Mouse (Mus musculus): ENCODE data around the gene Msmb. TPM values are rescaled to one million over a fixed set of nuclear protein-coding genes. Genes with fewer than 3 reads are reported as not detected.
A peak's percentile ranks its signal among the peaks of the same experiment; 100 is the strongest.

Msmb gene
- polyA plus RNA-seq, 1 experiment, result not detected

- DNase-seq (ENCODE audit: extremely low spot score in 1 of 2, low spot score in 1 of 2), result no peak
Observed at GRCm38 (mm10) chr14:32145401-32145800, 3.6 kb downstream of the Msmb start.

GRCm38 (mm10) chr14:32145809-32146511 lies 4.1 kb downstream of the Msmb start:
- DNase-seq (ENCODE audit: extremely low spot score in 1 of 2, low spot score in 1 of 2), result no peak

GRCm38 (mm10) chr14:32146578-32146977 lies 4.8 kb downstream of the Msmb start:
- DNase-seq (ENCODE audit: extremely low spot score in 1 of 2, low spot score in 1 of 2), result no peak

GRCm38 (mm10) chr14:32150872-32151271 lies 9.0 kb downstream of the Msmb start:
- DNase-seq (ENCODE audit: extremely low spot score in 1 of 2, low spot score in 1 of 2), result no peak

GRCm38 (mm10) chr14:32152243-32152965 lies 10.6 kb downstream of the Msmb start:
- no peak for DNase-seq (ENCODE audit: extremely low spot score in 1 of 2, low spot score in 1 of 2)

GRCm38 (mm10) chr14:32153156-32153555 lies 11.3 kb downstream of the Msmb start:
- DNase-seq (ENCODE audit: extremely low spot score in 1 of 2, low spot score in 1 of 2), result no peak

- DNase-seq (ENCODE audit: extremely low spot score in 1 of 2, low spot score in 1 of 2), result no peak
Observed at GRCm38 (mm10) chr14:32154758-32155157, 12.9 kb downstream of the Msmb start.

GRCm38 (mm10) chr14:32159150-32159670 lies 17.4 kb downstream of the Msmb start:
- peak; percentile 7 to 15 for DNase-seq (ENCODE audit: extremely low spot score in 1 of 2, low spot score in 1 of 2)

GRCm38 (mm10) chr14:32159690-32160246 lies 17.9 kb downstream of the Msmb start, which contains the start of gene Ncoa4:
Gene Ncoa4 (plus strand): TSS chr14:32159865.
- DNase-seq (ENCODE audit: extremely low spot score in 1 of 2, low spot score in 1 of 2), result peak; percentile 97 to 100

GRCm38 (mm10) chr14:32160563-32160962 lies 18.7 kb downstream of the Msmb start:
- no peak for DNase-seq (ENCODE audit: extremely low spot score in 1 of 2, low spot score in 1 of 2)

- no peak for DNase-seq (ENCODE audit: extremely low spot score in 1 of 2, low spot score in 1 of 2)
Observed at GRCm38 (mm10) chr14:32161090-32161885, 19.5 kb downstream of the Msmb start.

- DNase-seq (ENCODE audit: extremely low spot score in 1 of 2, low spot score in 1 of 2), result no peak
Observed at GRCm38 (mm10) chr14:32162231-32162630, 20.4 kb downstream of the Msmb start.

GRCm38 (mm10) chr14:32163203-32163888 lies 21.5 kb downstream of the Msmb start:
- no peak for DNase-seq (ENCODE audit: extremely low spot score in 1 of 2, low spot score in 1 of 2)

- DNase-seq (ENCODE audit: extremely low spot score in 1 of 2, low spot score in 1 of 2), result no peak
Observed at GRCm38 (mm10) chr14:32164173-32165051, 22.6 kb downstream of the Msmb start.

- peak in 1 of 2 experiments; percentile 56 for DNase-seq (ENCODE audit: extremely low spot score in 1 of 2, low spot score in 1 of 2)
Observed at GRCm38 (mm10) chr14:32165278-32166061, 23.6 kb downstream of the Msmb start.

GRCm38 (mm10) chr14:32166062-32166441 lies 24.2 kb downstream of the Msmb start:
- DNase-seq (ENCODE audit: extremely low spot score in 1 of 2, low spot score in 1 of 2), result no peak

- no peak for DNase-seq (ENCODE audit: extremely low spot score in 1 of 2, low spot score in 1 of 2)
Observed at GRCm38 (mm10) chr14:32166840-32167239, 25.0 kb downstream of the Msmb start.

- DNase-seq (ENCODE audit: extremely low spot score in 1 of 2, low spot score in 1 of 2), result no peak
Observed at GRCm38 (mm10) chr14:32167326-32167725, 25.5 kb downstream of the Msmb start.
